Mouse (Mus musculus): ENCODE measurements at regions not wholly inside any gene's neighbourhood (a gene's known extent, or its start where the extent isn't known, plus 50 kb on each side); places are given as distances from the start of the nearest gene placed in this dataset.

DNA sequence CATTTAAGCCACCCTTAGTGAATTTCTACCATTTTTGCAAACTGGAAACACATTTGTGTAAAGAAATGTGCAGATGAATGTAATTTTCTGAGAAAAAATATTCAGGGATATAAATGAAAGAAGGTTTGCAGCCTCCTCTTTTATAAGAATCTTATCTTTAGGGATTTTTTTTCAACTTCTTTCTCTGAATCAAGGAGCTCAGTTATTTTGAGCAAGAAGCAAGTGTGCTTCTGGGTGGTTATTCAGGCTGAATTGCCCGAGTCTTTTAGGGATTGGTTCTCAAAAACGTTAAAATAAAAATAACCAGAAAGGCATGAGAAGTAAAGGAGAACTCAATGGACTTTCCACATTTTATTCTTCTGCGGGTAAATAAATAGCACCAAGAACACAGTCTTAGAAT lies 666.0 kb upstream of the Map3k7 start:
- TF ChIP-seq MYOG (IDR thresholded peaks at IDR 0.05; ENCODE audit: control insufficient read depth, extremely low read depth, insufficient read length) = no peak
- no peak for TF ChIP-seq MYOD1 (IDR thresholded peaks at IDR 0.05; ENCODE audit: control insufficient read depth, insufficient read length, low read depth)
- TF ChIP-seq USF1 (IDR thresholded peaks at IDR 0.05; ENCODE audit: low read depth) = no peak
- TF ChIP-seq CTCF (IDR thresholded peaks at IDR 0.05; ENCODE audit: control insufficient read depth, insufficient read depth, insufficient read length) = no peak
- H3K36me3 ChIP-seq (ENCODE audit: control insufficient read depth, insufficient read depth) = no peaks in the 10 kb centered on the region
- no peaks in the 10 kb centered on the region for H3K27me3 ChIP-seq (ENCODE audit: control insufficient read depth, insufficient read depth, insufficient read length)
- H3K4me3 ChIP-seq (ENCODE audit: insufficient read depth, poor library complexity, severe bottlenecking) = no peak overlapping the region
- no peaks in the 10 kb centered on the region for H3K79me3 ChIP-seq (ENCODE audit: low read depth)
- no peaks in the 10 kb centered on the region for H3K79me2 ChIP-seq (ENCODE audit: control insufficient read depth, insufficient read depth)
- H3ac ChIP-seq (ENCODE audit: control insufficient read depth, insufficient read length, low read depth) = no peak overlapping the region

DNA sequence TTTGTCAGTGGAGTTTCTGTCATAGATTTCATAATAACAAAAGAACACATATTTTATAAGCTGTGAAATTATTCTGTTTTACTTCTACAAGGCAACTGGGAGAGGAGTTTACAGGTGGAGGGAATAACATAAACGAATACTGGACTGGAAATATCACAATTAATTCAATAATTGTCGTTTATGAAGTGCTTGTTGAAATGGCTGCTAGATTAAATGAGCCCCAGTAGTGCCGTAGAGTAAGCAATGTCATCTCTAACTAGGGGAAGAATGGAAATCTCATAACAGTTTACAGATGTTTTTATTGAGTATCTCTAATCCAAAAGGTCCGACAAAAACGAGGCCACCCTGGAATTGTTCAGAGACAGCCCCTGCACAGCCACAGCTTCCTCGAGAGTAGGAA lies 644.6 kb upstream of the Map3k7 start:
- Histone ChIP-seq H3K79me3 (ENCODE audit: low read depth) (no peaks in the 10 kb centered on the region), H3K79me2 (ENCODE audit: control insufficient read depth, insufficient read depth) (no peaks in the 10 kb centered on the region), H3K27me3 (ENCODE audit: control insufficient read depth, insufficient read depth, insufficient read length) (no peaks in the 10 kb centered on the region), H3K4me3 (ENCODE audit: insufficient read depth, poor library complexity, severe bottlenecking) (no peak overlapping the region), H3K36me3 (ENCODE audit: control insufficient read depth, insufficient read depth) (no peaks in the 10 kb centered on the region), H3ac (ENCODE audit: control insufficient read depth, insufficient read length, low read depth) (no peak overlapping the region)
- TF ChIP-seq MYOD1 (IDR thresholded peaks at IDR 0.05; ENCODE audit: control insufficient read depth, insufficient read length, low read depth) (no peak), MAX (IDR thresholded peaks at IDR 0.05) (no peak), FOSL1 (IDR thresholded peaks at IDR 0.05; ENCODE audit: insufficient read depth, low read length, poor library complexity, severe bottlenecking) (no peak), CEBPB (IDR thresholded peaks at IDR 0.05; ENCODE audit: low read depth) (no peak), CTCF (IDR thresholded peaks at IDR 0.05; ENCODE audit: control insufficient read depth, insufficient read depth, insufficient read length) (no peak), USF1 (IDR thresholded peaks at IDR 0.05; ENCODE audit: low read depth) (no peak), MYOG (IDR thresholded peaks at IDR 0.05; ENCODE audit: control insufficient read depth, extremely low read depth, insufficient read length) (no peak)

DNA sequence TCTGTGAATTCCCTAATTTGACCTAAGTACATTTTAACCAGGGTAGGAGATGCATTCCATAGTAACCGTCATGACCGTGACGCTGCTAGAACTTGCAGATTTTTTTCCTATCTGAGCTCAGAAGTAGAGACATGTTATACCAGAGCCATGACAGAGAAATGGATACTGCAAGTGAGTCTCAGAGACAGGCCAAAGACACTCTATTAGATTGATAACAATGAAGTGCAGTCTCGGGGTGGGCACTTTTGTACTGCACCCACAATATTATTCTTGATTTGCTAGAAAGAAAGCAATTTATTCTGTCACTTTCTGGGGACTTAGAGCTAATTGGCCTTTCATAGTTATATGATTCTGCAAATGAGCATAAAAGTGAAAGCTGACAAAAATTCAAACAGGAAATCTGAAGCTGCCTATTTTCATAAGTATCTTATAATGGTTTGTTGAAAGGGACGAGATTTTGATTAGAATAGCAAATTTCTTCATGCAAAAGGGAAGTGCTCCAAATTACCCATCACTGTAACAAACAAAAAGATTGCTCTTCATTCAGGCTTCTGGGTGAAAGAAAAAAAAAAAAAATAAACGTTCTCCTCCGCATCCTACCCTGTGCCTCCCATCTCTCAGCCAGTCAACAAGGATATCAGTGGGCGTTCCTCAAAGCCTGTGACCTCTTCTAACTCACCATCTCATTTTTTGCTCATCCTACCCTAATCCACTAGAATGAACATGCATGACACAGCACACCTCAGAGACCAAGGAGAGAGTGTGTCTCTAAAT lies 643.0 kb upstream of the Map3k7 start:
- H3K36me3 ChIP-seq (ENCODE audit: control insufficient read depth, insufficient read depth) = no peaks in the 10 kb centered on the region
- no peak overlapping the region for H3K4me3 ChIP-seq (ENCODE audit: insufficient read depth, poor library complexity, severe bottlenecking)
- H3ac ChIP-seq (ENCODE audit: control insufficient read depth, insufficient read length, low read depth) = no peak overlapping the region
- H3K79me2 ChIP-seq (ENCODE audit: control insufficient read depth, insufficient read depth) = no peaks in the 10 kb centered on the region
- no peaks in the 10 kb centered on the region for H3K79me3 ChIP-seq (ENCODE audit: low read depth)
- TF ChIP-seq MYOD1 (IDR thresholded peaks at IDR 0.05; ENCODE audit: control insufficient read depth, insufficient read length, low read depth) (no peak), USF1 (IDR thresholded peaks at IDR 0.05; ENCODE audit: low read depth) (no peak), FOSL1 (IDR thresholded peaks at IDR 0.05; ENCODE audit: insufficient read depth, low read length, poor library complexity, severe bottlenecking) (no peak), CEBPB (IDR thresholded peaks at IDR 0.05; ENCODE audit: low read depth) (no peak), CTCF (IDR thresholded peaks at IDR 0.05; ENCODE audit: control insufficient read depth, insufficient read depth, insufficient read length) (no peak), MAX (IDR thresholded peaks at IDR 0.05) (no peak), MYOG (IDR thresholded peaks at IDR 0.05; ENCODE audit: control insufficient read depth, extremely low read depth, insufficient read length) (no peak)
- H3K27me3 ChIP-seq (ENCODE audit: control insufficient read depth, insufficient read depth, insufficient read length) = no peaks in the 10 kb centered on the region

DNA sequence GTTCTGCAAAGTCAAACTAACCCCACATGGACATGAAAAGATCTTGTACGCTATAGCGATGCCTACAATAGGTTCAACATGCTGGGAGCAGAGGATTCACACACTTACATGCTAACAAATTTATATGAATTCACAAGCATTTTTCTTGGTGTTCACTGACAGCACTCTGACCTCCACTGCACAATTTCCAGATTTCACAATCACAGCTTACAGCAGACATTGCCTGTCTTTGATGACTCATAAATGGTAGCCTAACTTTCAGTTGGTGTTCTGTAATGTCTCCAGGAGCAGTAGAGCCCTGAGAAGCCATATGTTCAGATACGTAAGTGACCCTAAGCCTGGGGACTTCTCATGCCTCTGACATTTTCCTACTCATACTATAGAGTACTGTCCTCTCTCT lies 640.1 kb upstream of the Map3k7 start:
- no peaks in the 10 kb centered on the region for H3K36me3 ChIP-seq (ENCODE audit: control insufficient read depth, insufficient read depth)
- H3K4me3 ChIP-seq (ENCODE audit: insufficient read depth, poor library complexity, severe bottlenecking) = no peak overlapping the region
- no peaks in the 10 kb centered on the region for H3K79me2 ChIP-seq (ENCODE audit: control insufficient read depth, insufficient read depth)
- no peak overlapping the region for H3ac ChIP-seq (ENCODE audit: control insufficient read depth, insufficient read length, low read depth)
- no peak for TF ChIP-seq MYOG (IDR thresholded peaks at IDR 0.05; ENCODE audit: control insufficient read depth, extremely low read depth, insufficient read length)
- no peak for TF ChIP-seq FOSL1 (IDR thresholded peaks at IDR 0.05; ENCODE audit: insufficient read depth, low read length, poor library complexity, severe bottlenecking)
- no peak for TF ChIP-seq MYOD1 (IDR thresholded peaks at IDR 0.05; ENCODE audit: control insufficient read depth, insufficient read length, low read depth)
- no peaks in the 10 kb centered on the region for H3K79me3 ChIP-seq (ENCODE audit: low read depth)
- no peaks in the 10 kb centered on the region for H3K27me3 ChIP-seq (ENCODE audit: control insufficient read depth, insufficient read depth, insufficient read length)

DNA sequence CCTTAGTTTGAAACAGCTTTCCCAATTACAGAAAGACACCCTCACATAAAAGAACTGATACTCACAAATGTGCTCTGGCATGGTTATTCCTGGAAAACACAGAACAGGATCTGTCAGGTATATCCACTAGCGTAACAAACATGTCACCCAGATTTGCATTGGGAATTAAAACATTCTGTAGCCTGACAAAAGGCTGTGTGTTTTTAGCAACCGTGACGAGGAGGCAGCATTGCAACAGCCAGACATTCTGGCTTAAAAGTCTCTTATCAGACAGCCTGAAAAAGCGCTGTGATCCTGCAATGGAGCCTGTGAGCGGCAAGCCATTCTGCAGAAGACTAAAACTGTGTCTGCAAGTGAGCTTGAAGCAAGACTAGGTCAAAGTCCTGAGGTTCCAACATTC lies 635.1 kb upstream of the Map3k7 start:
- no peaks in the 10 kb centered on the region for H3K36me3 ChIP-seq (ENCODE audit: control insufficient read depth, insufficient read depth)
- H3ac ChIP-seq (ENCODE audit: control insufficient read depth, insufficient read length, low read depth) = no peak overlapping the region
- no peaks in the 10 kb centered on the region for H3K79me3 ChIP-seq (ENCODE audit: low read depth)
- H3K4me3 ChIP-seq (ENCODE audit: insufficient read depth, poor library complexity, severe bottlenecking) = no peak overlapping the region
- no peak for TF ChIP-seq USF1 (IDR thresholded peaks at IDR 0.05; ENCODE audit: low read depth)
- no peak for TF ChIP-seq MAX (IDR thresholded peaks at IDR 0.05)
- no peak for TF ChIP-seq FOSL1 (IDR thresholded peaks at IDR 0.05; ENCODE audit: insufficient read depth, low read length, poor library complexity, severe bottlenecking)
- no peak for TF ChIP-seq CEBPB (IDR thresholded peaks at IDR 0.05; ENCODE audit: low read depth)
- no peak for TF ChIP-seq MYOG (IDR thresholded peaks at IDR 0.05; ENCODE audit: control insufficient read depth, extremely low read depth, insufficient read length)
- TF ChIP-seq MYOD1 (IDR thresholded peaks at IDR 0.05; ENCODE audit: control insufficient read depth, insufficient read length, low read depth) = no peak
- no peak for TF ChIP-seq CTCF (IDR thresholded peaks at IDR 0.05; ENCODE audit: control insufficient read depth, insufficient read depth, insufficient read length)
- H3K79me2 ChIP-seq (ENCODE audit: control insufficient read depth, insufficient read depth) = no peaks in the 10 kb centered on the region
- no peaks in the 10 kb centered on the region for H3K27me3 ChIP-seq (ENCODE audit: control insufficient read depth, insufficient read depth, insufficient read length)

DNA sequence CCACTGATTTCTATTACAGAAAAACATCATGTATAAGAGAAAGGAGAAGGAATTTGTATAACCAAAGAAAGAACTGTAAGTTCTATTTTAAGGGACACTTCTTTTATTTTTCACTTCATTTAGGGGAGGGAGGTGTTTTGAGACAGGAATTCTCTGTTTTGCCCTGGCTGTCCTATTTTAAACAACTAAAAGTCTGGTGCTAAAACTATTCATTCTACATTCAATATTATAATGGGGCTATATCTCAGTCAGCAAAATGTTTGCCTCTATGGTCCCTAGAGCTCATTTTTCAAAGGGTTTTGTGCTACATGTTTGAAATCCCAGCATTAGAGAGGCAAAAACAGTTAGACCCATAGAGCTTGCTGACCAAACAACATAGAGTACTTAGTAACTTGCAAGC lies 632.8 kb upstream of the Map3k7 start:
- no peaks in the 10 kb centered on the region for H3K27me3 ChIP-seq (ENCODE audit: control insufficient read depth, insufficient read depth, insufficient read length)
- no peak overlapping the region for H3ac ChIP-seq (ENCODE audit: control insufficient read depth, insufficient read length, low read depth)
- TF ChIP-seq MYOG (IDR thresholded peaks at IDR 0.05; ENCODE audit: control insufficient read depth, extremely low read depth, insufficient read length) = no peak
- TF ChIP-seq FOSL1 (IDR thresholded peaks at IDR 0.05; ENCODE audit: insufficient read depth, low read length, poor library complexity, severe bottlenecking) = no peak
- TF ChIP-seq CTCF (IDR thresholded peaks at IDR 0.05; ENCODE audit: control insufficient read depth, insufficient read depth, insufficient read length) = no peak
- H3K36me3 ChIP-seq (ENCODE audit: control insufficient read depth, insufficient read depth) = no peaks in the 10 kb centered on the region
- no peaks in the 10 kb centered on the region for H3K79me3 ChIP-seq (ENCODE audit: low read depth)
- no peak overlapping the region for H3K4me3 ChIP-seq (ENCODE audit: insufficient read depth, poor library complexity, severe bottlenecking)
- H3K79me2 ChIP-seq (ENCODE audit: control insufficient read depth, insufficient read depth) = no peaks in the 10 kb centered on the region

Measured in C2C12 (cell line).